Mouse (Mus musculus) hindbrain, postnatal 0 days (tissue): ENCODE results near the gene Cdk19. TPM values are rescaled to one million over a fixed set of nuclear protein-coding genes. Genes with fewer than 3 reads are reported as not detected.

ENCODE experiments used
- ATAC-seq: fragments of 200-750 bp; cut with Nextera tagmentation; 2 replicates; pipeline ENCODE4 v1.8.0; 2017; ENCODE audit warnings: mild to moderate bottlenecking, moderate TSS enrichment, moderate library complexity
- DNase-seq: peaks from one replicate; pipeline ENCODE4 v3.0.0-alpha.2; 2015; ENCODE audit warnings: low spot score
- H3K27ac ChIP-seq: fragments of 300-500 bp; sonication (generic); 2 replicates; pipeline ENCODE4 v1.5.1; 2014; ENCODE audit warnings: mild to moderate bottlenecking
- H3K27me3 ChIP-seq: fragments of 300-500 bp; sonication (generic); 2 replicates; pipeline ENCODE4 v1.6.1; 2014; ENCODE audit warnings: low read length, mixed read lengths; ENCODE audit not compliant: insufficient read depth
- H3K36me3 ChIP-seq: fragments of 300-500 bp; sonication (generic); 2 replicates; pipeline ENCODE4 v1.6.1; 2014; ENCODE audit warnings: low read length, mixed read lengths; ENCODE audit not compliant: insufficient read depth
- H3K4me1 ChIP-seq: fragments of 300-500 bp; sonication (generic); 2 replicates; pipeline ENCODE4 v1.6.1; 2014; ENCODE audit warnings: antibody characterized with exemption, low read length, mixed read lengths; ENCODE audit not compliant: insufficient read depth
- H3K4me2 ChIP-seq: fragments of 300-500 bp; sonication (generic); 2 replicates; pipeline ENCODE4 v1.6.1; 2014; ENCODE audit warnings: low read depth, mild to moderate bottlenecking, low read length, moderate library complexity, mixed read lengths
- H3K4me3 ChIP-seq: fragments of 300-500 bp; sonication (generic); 2 replicates; pipeline ENCODE4 v1.5.1; 2014; ENCODE audit warnings: low read length
- H3K9ac ChIP-seq: fragments of 300-500 bp; sonication (generic); replicated peaks from 2 replicates; pipeline ENCODE4 v1.6.1; 2014; ENCODE audit warnings: mild to moderate bottlenecking, low read length, moderate library complexity, mixed read lengths
- H3K9me3 ChIP-seq: fragments of 300-500 bp; sonication (generic); 2 replicates; pipeline ENCODE4 v1.6.1; 2016; ENCODE audit warnings: low read length, mixed read lengths
- CTCF ChIP-seq: IDR thresholded peaks from 2 replicates; pipeline ENCODE4 v1.5.1; 2016; ENCODE audit warnings: antibody characterized with exemption, control low read depth, low read depth
- WGBS: fragments of 180-500 bp; shearing (Covaris S2); extraction: QIAGEN DNeasy Blood & Tissue Kit; methylation state at CpG from one replicate; pipeline ENCODE4 v1.1.7; 2014; 5-methylcytosine and 5-hydroxymethylcytosine counted together
- polyA plus RNA-seq: library from polyadenylated mRNA; unstranded; fragments of >200 nt; fragmentation: Nextera tagmentation; extraction: Ambion mirVana; gene quantifications from 2 replicates; pipeline ENCODE4 v1.2.1, GENCODE M21; 2015
- total RNA-seq: library from RNA; depleted of rRNA; stranded (reverse); fragments of >200 nt; gene quantifications from 2 replicates; pipeline ENCODE4 v1.2.3, GENCODE M21; 2014

Cdk19 gene
- total and polyA plus RNA-seq, 2 experiments from 2014 or later, result 7.1 to 19.6 TPM

- peak overlapping the region; percentile 46 for H3K4me2 ChIP-seq
- TF ChIP-seq CTCF, result no peak
- H3K4me3 ChIP-seq, result no peak overlapping the region
- H3K27me3 ChIP-seq, result no peaks in the 10 kb centered on the region
- ATAC-seq, result peak; percentile 88
- H3K9me3 ChIP-seq, result no peaks in the 10 kb centered on the region
- H3K4me1 ChIP-seq, result peaks cover 8% of the 10 kb centered on the region; the same call in 1 of the 2 replicates
- H3K36me3 ChIP-seq, result no peaks in the 10 kb centered on the region
- peak; percentile 78 for DNase-seq
- peak overlapping the region; percentile 80 for H3K27ac ChIP-seq
- WGBS, result 17% methylated on average over 11 of the region's 11 CpGs
- H3K9ac ChIP-seq, result no peak overlapping the region; the same call in 1 of the 2 replicates
These were observed 32.7 kb downstream of the Cdk19 start for GRCm38 (mm10) chr10:40371914-40372675.

GRCm38 (mm10) chr10:40373749-40374148 lies 34.4 kb downstream of the Cdk19 start:
- no peak overlapping the region for H3K27ac ChIP-seq
- ATAC-seq (no peak), DNase-seq (no peak)
- no peak overlapping the region for H3K4me2 ChIP-seq
- no peaks in the 10 kb centered on the region for H3K9me3 ChIP-seq
- H3K27me3 ChIP-seq, result no peaks in the 10 kb centered on the region
- 96% methylated on average over 5 of the region's 5 CpGs for WGBS
- no peaks in the 10 kb centered on the region for H3K36me3 ChIP-seq
- no peak for TF ChIP-seq CTCF
- no peak overlapping the region for H3K9ac ChIP-seq
- H3K4me3 ChIP-seq, result no peak overlapping the region
- peaks cover 9% of the 10 kb centered on the region; the same call in 1 of the 2 replicates for H3K4me1 ChIP-seq

GRCm38 (mm10) chr10:40374828-40375227 lies 35.5 kb downstream of the Cdk19 start:
- ATAC-seq, result no peak

GRCm38 (mm10) chr10:40376286-40376685 lies 36.9 kb downstream of the Cdk19 start:
- Histone ChIP-seq H3K9me3 (no peaks in the 10 kb centered on the region), H3K4me3 (no peak overlapping the region), H3K4me2 (no peak overlapping the region), H3K9ac (no peak overlapping the region), H3K27ac (no peak overlapping the region), H3K36me3 (no peaks in the 10 kb centered on the region), H3K4me1 (0 out of 2 replicates have a peak, but pooled peaks cover 7% of the 10 kb centered on the region), H3K27me3 (no peaks in the 10 kb centered on the region)
- no peak for ATAC-seq
- TF ChIP-seq CTCF, result no peak
- WGBS, result 49% methylated on average over 3 of the region's 3 CpGs
- no peak for DNase-seq

More at GRCm38 (mm10) chr10:40374828-40375227, 35.5 kb downstream of the Cdk19 start:
- H3K9ac ChIP-seq, result no peak overlapping the region
- TF ChIP-seq CTCF, result no peak
- H3K4me1 ChIP-seq, result peaks cover 12% of the 10 kb centered on the region; the same call in 1 of the 2 replicates
- no peak overlapping the region for H3K27ac ChIP-seq
- no peak overlapping the region for H3K4me2 ChIP-seq
- DNase-seq, result no peak
- H3K36me3 ChIP-seq, result no peaks in the 10 kb centered on the region
- no peaks in the 10 kb centered on the region for H3K9me3 ChIP-seq
- H3K4me3 ChIP-seq, result no peak overlapping the region
- WGBS, result 86% methylated on average over 7 of the region's 7 CpGs
- H3K27me3 ChIP-seq, result no peaks in the 10 kb centered on the region

- no peak overlapping the region for H3K9ac ChIP-seq
- no peak overlapping the region for H3K4me3 ChIP-seq
- H3K27ac ChIP-seq, result no peak overlapping the region
- WGBS, result 91% methylated on average over 4 of the region's 4 CpGs
- ATAC-seq (no peak), DNase-seq (no peak)
- no peak for TF ChIP-seq CTCF
- no peaks in the 10 kb centered on the region for H3K36me3 ChIP-seq
- no peak overlapping the region for H3K4me2 ChIP-seq
- 0 out of 2 replicates have a peak, but pooled peaks cover 7% of the 10 kb centered on the region for H3K4me1 ChIP-seq
- no peaks in the 10 kb centered on the region for H3K9me3 ChIP-seq
- no peaks in the 10 kb centered on the region for H3K27me3 ChIP-seq
These were observed 38.9 kb downstream of the Cdk19 start for GRCm38 (mm10) chr10:40378284-40378683.

GRCm38 (mm10) chr10:40379682-40380081 lies 40.3 kb downstream of the Cdk19 start:
- 0 out of 2 replicates have a peak, but pooled peaks cover 7% of the 10 kb centered on the region for H3K4me1 ChIP-seq
- ATAC-seq (no peak), DNase-seq (no peak)
- no peaks in the 10 kb centered on the region for H3K9me3 ChIP-seq
- H3K27ac ChIP-seq, result no peak overlapping the region
- no peak for TF ChIP-seq CTCF
- H3K9ac ChIP-seq, result no peak overlapping the region
- H3K27me3 ChIP-seq, result no peaks in the 10 kb centered on the region
- no peaks in the 10 kb centered on the region for H3K36me3 ChIP-seq
- H3K4me2 ChIP-seq, result no peak overlapping the region
- no peak overlapping the region for H3K4me3 ChIP-seq
- WGBS, result 78% methylated on average over 1 of the region's 1 CpGs

GRCm38 (mm10) chr10:40385397-40385796 lies 46.0 kb downstream of the Cdk19 start:
- no peak overlapping the region for H3K27ac ChIP-seq

More at GRCm38 (mm10) chr10:40385397-40385796, 46.0 kb downstream of the Cdk19 start:
- H3K4me1 ChIP-seq, result no peaks in the 10 kb centered on the region
- H3K27me3 ChIP-seq, result no peaks in the 10 kb centered on the region
- no peak overlapping the region for H3K9ac ChIP-seq
- no peak for TF ChIP-seq CTCF
- no peaks in the 10 kb centered on the region for H3K36me3 ChIP-seq
- no peaks in the 10 kb centered on the region for H3K9me3 ChIP-seq
- DNase-seq, result no peak
- no peak overlapping the region for H3K4me3 ChIP-seq
- no peak for ATAC-seq
- WGBS, result 92% methylated on average over 3 of the region's 3 CpGs
- H3K4me2 ChIP-seq, result no peak overlapping the region
